Mouse (Mus musculus) frontal cortex, postnatal 14 days (tissue): ENCODE data around the gene Cep135.

Source experiments
- DNase-seq, 2 experiments: peaks; one replicate each; pipeline ENCODE4 v3.0.0; 2022; ENCODE audit warnings: low spot score in 2 of 2

The Cep135 gene

DNA sequence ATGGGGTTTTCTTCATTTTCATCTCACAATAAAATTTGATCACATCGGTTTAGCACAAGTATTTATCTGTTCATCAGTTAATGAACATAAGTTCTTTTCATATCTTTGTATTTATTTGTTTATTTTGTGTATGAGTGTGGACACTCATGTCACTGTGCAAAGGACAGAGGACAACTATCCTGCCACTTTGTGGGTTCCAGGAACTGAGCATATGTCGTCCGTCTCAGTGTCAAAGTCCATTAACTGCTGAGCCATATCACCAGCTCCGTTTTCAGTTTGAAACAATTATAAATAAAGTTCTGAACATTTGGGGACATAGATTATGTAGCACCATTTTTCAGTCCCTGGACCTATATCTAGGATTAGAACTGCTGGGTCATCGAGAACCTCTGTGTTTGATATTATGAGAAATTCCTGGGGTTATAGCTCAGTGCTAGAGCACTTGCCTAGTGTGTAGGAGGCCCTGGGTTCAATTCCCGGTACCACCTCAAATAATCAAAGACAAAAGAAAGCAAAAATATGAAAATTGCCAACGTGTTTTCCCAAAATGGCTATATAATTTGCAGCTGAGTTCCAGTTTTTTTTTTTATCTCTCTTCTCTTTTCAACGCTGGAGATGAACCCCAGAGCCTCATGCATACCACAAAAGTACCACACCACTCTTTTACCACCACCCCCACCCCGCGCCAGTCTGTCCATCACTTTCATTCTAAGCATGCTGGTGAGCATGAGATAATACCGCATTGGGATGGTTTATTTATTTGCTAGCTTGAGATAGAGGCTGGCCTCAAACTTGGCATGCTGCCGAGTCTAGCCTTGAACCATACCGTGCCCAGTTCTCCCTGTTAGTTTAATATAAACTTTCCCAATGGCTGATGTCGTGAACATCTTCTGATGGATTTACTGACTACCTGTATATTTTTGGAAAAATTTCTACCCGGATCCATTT is 96.4 kb downstream of the Cep135 start:
- no peak for DNase-seq

- no peak for DNase-seq
These were observed 99.6 kb downstream of the Cep135 start for GRCm38 (mm10) chr5:76687961-76688600.

DNA sequence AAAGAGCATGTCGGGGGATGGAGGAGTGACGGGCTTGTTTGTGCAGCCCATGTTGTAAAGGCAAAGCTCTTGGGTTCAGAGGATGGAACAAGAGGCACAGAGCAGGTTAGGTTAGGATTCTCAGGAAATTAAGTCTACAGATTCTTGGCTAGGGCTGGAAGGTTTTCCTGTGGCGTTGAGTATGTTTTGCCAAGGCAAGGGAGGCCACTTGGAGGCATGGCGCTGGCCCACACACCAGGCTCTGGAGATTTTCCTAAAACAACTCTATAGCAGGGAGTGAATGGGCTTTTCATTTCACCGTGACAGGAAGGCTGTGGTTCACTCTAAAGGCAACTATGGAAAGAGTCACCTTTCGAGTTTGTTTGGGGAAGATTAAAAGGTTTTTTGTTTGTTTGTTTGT is 100.1 kb downstream of the Cep135 start:
- DNase-seq, result no peak

DNA sequence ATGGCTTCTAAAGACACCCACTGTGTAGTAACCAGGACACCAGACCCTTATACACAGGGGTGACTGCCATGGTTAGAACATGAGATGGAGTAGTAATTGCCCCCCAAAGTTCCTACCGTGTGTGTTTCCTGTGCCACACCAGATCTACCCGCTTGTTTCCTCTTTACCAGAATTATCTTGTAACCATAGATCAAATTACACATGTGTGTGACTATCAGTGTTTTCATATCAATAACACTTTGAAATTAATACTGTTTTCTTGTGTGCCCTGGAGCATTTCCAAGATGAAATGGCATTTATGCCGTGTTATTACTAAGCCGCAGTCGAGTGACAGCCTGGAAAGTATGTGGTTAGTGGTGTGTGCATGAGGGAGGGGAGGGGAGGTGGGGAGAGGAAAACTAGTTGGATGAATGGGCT is 101.7 kb downstream of the Cep135 start:
- DNase-seq, result no peak

DNA sequence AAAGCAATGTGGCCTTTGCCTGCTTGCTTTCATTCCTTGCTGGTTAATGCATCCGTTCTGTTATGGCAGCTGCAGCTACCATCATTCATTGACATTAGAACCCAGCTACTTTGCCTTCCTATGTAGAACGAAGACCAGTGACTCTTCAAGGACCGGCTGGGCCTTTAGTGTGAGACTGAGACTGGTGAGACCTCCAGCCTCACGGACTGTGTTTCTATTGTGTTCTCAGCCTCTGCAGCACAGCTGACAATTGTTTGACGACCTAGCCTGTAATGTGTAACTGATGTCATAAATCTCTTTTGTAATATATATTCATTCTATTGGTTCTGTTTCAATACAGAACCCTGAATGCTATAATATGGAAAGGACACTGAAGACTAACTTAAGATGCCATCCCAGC is 102.8 kb downstream of the Cep135 start:
- no peak for DNase-seq

GRCm38 (mm10) chr5:76691706-76692424 is 103.4 kb downstream of the Cep135 start:
- DNase-seq, result no peak
